Mouse (Mus musculus) liver, postnatal 0 days (tissue): ENCODE results near the gene Srp14. TPM values are rescaled to one million over a fixed set of nuclear protein-coding genes. Genes with fewer than 3 reads are reported as not detected.

ENCODE experiments used
- ATAC-seq: fragments of 200-750 bp; cut with Nextera tagmentation; 2 replicates; pipeline ENCODE4 v1.8.0; 2017; ENCODE audit warnings: mild to moderate bottlenecking, moderate library complexity
- DNase-seq: peaks from one replicate; pipeline ENCODE4 v3.0.0-alpha.2; 2016
- H3K27ac ChIP-seq: fragments of 300-500 bp; sonication (generic); 2 replicates; pipeline ENCODE4 v1.5.1; 2014; ENCODE audit warnings: antibody characterized with exemption, moderate library complexity, mild to moderate bottlenecking, low read depth
- H3K27me3 ChIP-seq: fragments of 300-500 bp; sonication (generic); 2 replicates; pipeline ENCODE4 v1.6.1; 2014; ENCODE audit warnings: low read length, control low read depth, mixed read lengths; ENCODE audit not compliant: insufficient read depth
- H3K36me3 ChIP-seq: fragments of 300-500 bp; sonication (generic); replicated peaks from 2 replicates; pipeline ENCODE4 v1.6.1; 2014; ENCODE audit warnings: mild to moderate bottlenecking, control low read depth, low read length, moderate library complexity, mixed read lengths; ENCODE audit not compliant: insufficient read depth
- H3K4me1 ChIP-seq: fragments of 300-500 bp; sonication (generic); 2 replicates; pipeline ENCODE4 v1.6.1; 2014; ENCODE audit warnings: antibody characterized with exemption, mild to moderate bottlenecking, control low read depth; ENCODE audit not compliant: insufficient read depth
- H3K4me2 ChIP-seq: fragments of 300-500 bp; sonication (generic); 2 replicates; pipeline ENCODE4 v1.6.1; 2014; ENCODE audit warnings: low read depth, mild to moderate bottlenecking, low read length, moderate library complexity, mixed read lengths
- H3K4me3 ChIP-seq: fragments of 300-500 bp; sonication (generic); 2 replicates; pipeline ENCODE4 v1.5.1; 2014; ENCODE audit warnings: low read depth, low read length
- H3K9ac ChIP-seq: fragments of 300-500 bp; sonication (generic); replicated peaks from 2 replicates; pipeline ENCODE4 v1.6.1; 2014; ENCODE audit warnings: mild to moderate bottlenecking, moderate library complexity
- H3K9me3 ChIP-seq: fragments of 300-500 bp; sonication (generic); 2 replicates; pipeline ENCODE4 v1.6.1; 2016; ENCODE audit warnings: mild to moderate bottlenecking, control low read depth, low read length, mixed read lengths
- CTCF ChIP-seq: sonication (generic); IDR thresholded peaks from 2 replicates; pipeline ENCODE4 v1.5.1; 2016; ENCODE audit warnings: antibody characterized with exemption, low read depth
- EP300 ChIP-seq: IDR thresholded peaks from 2 replicates; pipeline ENCODE4 v1.6.1; 2016; ENCODE audit warnings: antibody characterized with exemption, low read depth, mild to moderate bottlenecking
- WGBS: fragments of 180-500 bp; shearing (Covaris S2); extraction: QIAGEN DNeasy Blood & Tissue Kit; methylation state at CpG from one replicate; pipeline ENCODE4 v1.1.7; 2014; ENCODE audit not compliant: insufficient replicate concordance; 5-methylcytosine and 5-hydroxymethylcytosine counted together
- polyA plus RNA-seq: library from polyadenylated mRNA; unstranded; fragments of >200 nt; fragmentation: Nextera tagmentation; extraction: Ambion mirVana; gene quantifications from 2 replicates; pipeline ENCODE4 v1.2.1, GENCODE M21; 2015

Gene Srp14
- polyA plus RNA-seq, 1 experiment from 2014 or later = 107 TPM

DNA sequence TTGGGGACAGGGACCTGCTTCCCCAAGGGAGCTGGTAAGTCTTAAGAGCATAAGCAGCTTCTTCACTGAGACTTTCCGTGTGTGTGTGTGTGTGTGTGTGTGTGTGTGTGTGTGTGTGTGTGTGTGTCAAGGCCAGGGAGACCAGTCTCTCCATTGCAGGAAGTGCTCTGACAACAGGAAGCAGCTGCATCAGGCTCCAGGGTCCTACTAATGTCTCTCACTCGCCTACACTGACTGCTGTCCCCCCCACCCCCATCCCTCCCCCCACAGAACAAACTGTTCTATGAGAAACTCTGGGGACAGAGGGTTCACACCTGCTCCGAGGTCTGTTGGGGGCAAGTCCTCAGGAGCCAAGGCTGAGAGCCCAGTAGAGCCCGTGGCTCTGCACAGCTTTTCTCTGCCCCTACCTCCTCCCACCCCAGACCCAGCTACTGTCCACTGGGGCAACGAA is 11.8 kb upstream of the Srp14 start:
- ATAC-seq (peak; percentile 63), DNase-seq (peak; percentile 73)
- TF ChIP-seq CTCF = no peak
- peak; percentile 59 for TF ChIP-seq EP300
- no peak overlapping the region for H3K4me3 ChIP-seq
- peak overlapping the region; percentile 21; the same call in 1 of the 2 replicates for H3K9ac ChIP-seq
- WGBS = 14% methylated on average over 5 of the region's 5 CpGs
- peak overlapping the region; percentile 88 for H3K27ac ChIP-seq
- H3K4me1 ChIP-seq = peaks cover 36% of the 10 kb centered on the region
- H3K4me2 ChIP-seq = no peak overlapping the region
- H3K9me3 ChIP-seq = no peaks in the 10 kb centered on the region
- no peaks in the 10 kb centered on the region for H3K27me3 ChIP-seq
- H3K36me3 ChIP-seq = no peaks in the 10 kb centered on the region

DNA sequence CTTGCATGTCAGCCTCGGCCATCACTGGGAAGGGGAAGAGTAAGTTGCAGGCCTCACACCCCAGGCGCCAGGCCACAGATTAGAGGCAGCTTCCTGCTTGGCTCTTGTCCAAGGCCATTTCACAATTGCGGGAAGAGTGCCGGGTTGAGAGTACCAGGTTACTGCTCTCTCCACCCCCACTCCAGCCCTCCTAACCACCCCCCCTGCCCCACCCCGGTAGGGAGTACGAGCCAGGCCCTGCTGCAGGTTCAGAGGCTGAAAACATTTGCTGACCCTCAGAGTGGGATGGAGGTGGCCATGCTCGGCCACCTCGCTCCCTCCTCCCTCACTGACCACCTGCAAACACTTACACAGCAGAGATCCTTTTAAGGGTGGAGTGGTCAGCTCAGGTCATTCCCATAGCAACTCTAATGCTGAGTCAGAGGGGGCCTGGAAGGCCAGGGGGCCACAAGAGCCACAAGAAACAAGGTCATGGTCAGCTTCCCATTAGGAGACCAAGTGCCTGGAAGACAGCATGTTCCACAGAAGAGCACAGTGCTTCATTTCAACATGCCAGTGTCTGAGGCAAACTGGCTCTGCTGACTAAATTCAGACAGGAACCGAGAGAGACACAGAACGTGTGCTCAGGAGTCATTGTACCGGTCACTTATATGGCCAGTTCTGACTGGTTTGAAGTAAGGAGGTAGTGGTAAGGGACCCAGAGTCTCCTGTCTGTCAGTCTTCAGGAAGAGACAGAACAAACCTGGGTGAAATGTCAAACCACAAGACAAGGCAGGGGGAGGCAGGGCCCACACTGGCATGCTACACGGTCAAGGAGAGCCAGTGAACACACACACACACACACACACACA is 11.0 kb upstream of the Srp14 start:
- Histone ChIP-seq H3K36me3 (no peaks in the 10 kb centered on the region), H3K9me3 (no peaks in the 10 kb centered on the region), H3K27me3 (no peaks in the 10 kb centered on the region), H3K27ac (peak overlapping the region; percentile 88), H3K4me2 (peak overlapping the region; percentile 38), H3K4me3 (no peak overlapping the region), H3K4me1 (peaks cover 36% of the 10 kb centered on the region), H3K9ac (peak overlapping the region; percentile 21; the same call in 1 of the 2 replicates)
- WGBS = 11% methylated on average over 12 of the region's 12 CpGs
- no peak for TF ChIP-seq CTCF
- TF ChIP-seq EP300 = 0 out of 2 replicates have a peak, but pooled peaks have one; percentile 6
- DNase-seq = peak; percentile 88
- peak; percentile 77 for ATAC-seq

DNA sequence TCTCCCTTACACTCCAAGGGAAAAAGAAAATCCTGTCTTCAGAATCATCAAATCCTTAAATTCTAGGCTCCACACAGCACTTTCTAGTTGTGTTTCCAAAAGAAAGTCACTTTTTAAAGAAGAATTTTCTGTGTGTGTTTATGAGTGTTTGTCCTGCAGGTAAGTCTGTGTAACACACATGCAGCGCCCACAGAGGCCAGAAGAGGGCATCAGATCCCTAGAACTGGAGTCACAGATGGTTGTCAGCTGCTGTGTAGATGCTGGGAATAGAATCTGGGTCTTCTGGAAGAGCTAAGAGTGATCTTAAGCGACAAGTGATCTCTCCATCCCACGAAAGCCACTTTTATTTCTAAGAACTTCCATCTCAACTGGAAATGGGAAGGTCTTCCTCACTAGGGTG is 8.3 kb upstream of the Srp14 start:
- H3K27me3 ChIP-seq = no peaks in the 10 kb centered on the region
- H3K9ac ChIP-seq = no peak overlapping the region
- ATAC-seq (no peak), DNase-seq (peak; percentile 52)
- H3K27ac ChIP-seq = no peak overlapping the region
- H3K4me1 ChIP-seq = peaks cover 36% of the 10 kb centered on the region
- no peak overlapping the region for H3K4me3 ChIP-seq
- no peak overlapping the region for H3K4me2 ChIP-seq
- WGBS = 66% methylated on average over 3 of the region's 3 CpGs
- no peak for TF ChIP-seq EP300
- TF ChIP-seq CTCF = peak; percentile 62
- H3K36me3 ChIP-seq = no peaks in the 10 kb centered on the region
- H3K9me3 ChIP-seq = no peaks in the 10 kb centered on the region

DNA sequence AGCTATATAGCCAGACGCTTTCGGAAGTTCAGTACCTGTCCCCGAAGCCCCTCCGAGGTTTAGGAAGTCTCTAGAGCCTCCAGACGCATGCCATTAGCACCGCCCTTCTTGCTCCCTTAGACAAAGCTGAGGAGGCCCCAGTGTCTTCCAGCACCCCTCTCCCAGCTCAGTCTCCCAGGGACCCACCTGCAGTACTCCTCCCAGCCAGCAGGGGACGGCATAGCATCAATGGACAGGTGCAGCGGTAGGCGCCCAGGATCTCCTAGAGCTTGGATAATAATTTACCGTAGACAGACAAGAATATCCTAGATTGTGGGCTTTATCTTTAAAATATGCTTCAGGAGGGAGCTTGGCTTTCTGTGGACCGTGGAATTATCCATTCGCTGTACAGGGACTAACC is 7.4 kb upstream of the Srp14 start:
- Histone ChIP-seq H3K9ac (no peak overlapping the region), H3K4me3 (no peak overlapping the region), H3K36me3 (no peaks in the 10 kb centered on the region), H3K4me1 (peaks cover 35% of the 10 kb centered on the region), H3K9me3 (no peaks in the 10 kb centered on the region), H3K4me2 (no peak overlapping the region), H3K27ac (no peak overlapping the region), H3K27me3 (no peaks in the 10 kb centered on the region)
- ATAC-seq (peak; percentile 18; the same call in 1 of the 2 replicates), DNase-seq (peak; percentile 87)
- no peak for TF ChIP-seq EP300
- peak; percentile 100 for TF ChIP-seq CTCF
- 17% methylated on average over 12 of the region's 12 CpGs for WGBS

DNA sequence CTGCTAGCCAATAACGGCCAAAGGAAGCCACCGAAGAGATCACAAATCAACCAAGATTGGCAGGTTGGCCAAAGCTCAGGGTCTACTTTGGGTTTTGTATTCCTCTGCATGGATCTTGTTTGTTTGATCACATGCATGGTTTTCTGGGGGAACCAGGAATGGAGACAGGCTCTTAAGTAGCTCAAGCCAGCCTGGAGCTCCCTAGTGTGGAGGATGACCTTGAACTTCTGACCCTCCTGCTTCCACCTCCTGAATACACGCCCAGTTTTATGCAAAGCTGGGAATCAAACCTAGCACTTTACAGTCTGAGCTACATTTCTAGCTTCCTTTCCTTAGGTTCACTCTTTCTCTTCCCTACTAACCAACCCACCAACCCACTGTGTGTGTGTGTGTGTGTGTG is 5.9 kb upstream of the Srp14 start:
- no peak overlapping the region for H3K9ac ChIP-seq
- DNase-seq (no peak), ATAC-seq (no peak)
- no peaks in the 10 kb centered on the region for H3K9me3 ChIP-seq
- H3K4me2 ChIP-seq = no peak overlapping the region
- H3K27me3 ChIP-seq = no peaks in the 10 kb centered on the region
- H3K4me1 ChIP-seq = peaks cover 20% of the 10 kb centered on the region
- no peak overlapping the region for H3K27ac ChIP-seq
- H3K36me3 ChIP-seq = no peaks in the 10 kb centered on the region
- 69% methylated on average over 3 of the region's 3 CpGs for WGBS
- no peak for TF ChIP-seq EP300
- no peak for TF ChIP-seq CTCF
- H3K4me3 ChIP-seq = no peak overlapping the region

DNA sequence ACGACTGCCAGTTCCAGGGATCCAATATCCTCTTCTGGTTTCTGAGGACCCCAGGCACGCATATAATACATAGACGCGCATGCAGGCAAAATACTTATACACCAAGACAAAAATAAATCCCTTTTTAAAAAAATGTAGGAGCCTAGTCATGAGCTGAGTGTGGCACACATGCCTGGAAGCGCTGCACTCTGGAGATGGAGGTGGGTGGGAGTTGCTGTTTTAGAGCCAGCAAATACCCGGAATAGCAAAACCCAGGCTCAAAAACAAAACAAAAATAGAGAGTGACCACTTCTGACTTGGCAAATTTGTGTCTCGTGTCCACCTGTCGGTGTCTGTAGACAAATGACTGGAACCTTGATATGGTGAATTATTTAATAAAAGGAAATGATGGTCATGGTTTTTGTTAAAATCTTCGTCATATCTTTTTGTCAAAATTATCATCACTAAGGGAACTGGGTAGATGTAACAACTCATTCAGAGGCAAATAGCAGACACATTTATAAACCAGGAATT is 4.9 kb upstream of the Srp14 start:
- 77% methylated on average over 9 of the region's 9 CpGs for WGBS
- no peaks in the 10 kb centered on the region for H3K27me3 ChIP-seq

More for the DNA sequence above, 4.9 kb upstream of the Srp14 start:
- peaks cover 16% of the 10 kb centered on the region; the same call in 1 of the 2 replicates for H3K4me1 ChIP-seq
- no peak for DNase-seq
- no peak overlapping the region for H3K9ac ChIP-seq
- H3K9me3 ChIP-seq = no peaks in the 10 kb centered on the region
- H3K36me3 ChIP-seq = no peaks in the 10 kb centered on the region
- TF ChIP-seq CTCF = no peak
- no peak for TF ChIP-seq EP300
- H3K27ac ChIP-seq = no peak overlapping the region
- H3K4me2 ChIP-seq = no peak overlapping the region
- no peak for ATAC-seq
- no peak overlapping the region for H3K4me3 ChIP-seq
